8 mouse cellular contexts compared by ENCODE assay signal in genomic region chr11:52253674-52254375, GRCm38 (mm10). TPM values are rescaled to one million over a fixed set of nuclear protein-coding genes. Genes with fewer than 3 reads are reported as not detected.
DNase-seq lines count a peak whose midpoint lies in the region; ATAC-seq lines count a peak whose summit lies in the region.

No protein-coding gene starts in this region.

- no peaks in the 10 kb centered on the region for H3K9me3 ChIP-seq in heart, embryonic 11.5 days (replicated peaks; ENCODE audit: control insufficient read depth, low read length)
- H3K9me3 ChIP-seq in forebrain, embryonic 12.5 days, result no peaks in the 10 kb centered on the region
- no peaks in the 10 kb centered on the region for H3K9me3 ChIP-seq in hindbrain, embryonic 15.5 days

- no peaks in the 10 kb centered on the region for H3K27me3 ChIP-seq in heart, embryonic 11.5 days (ENCODE audit: control insufficient read depth, insufficient read depth, low read length)
- no peaks in the 10 kb centered on the region for H3K27me3 ChIP-seq in forebrain, embryonic 12.5 days
- no peaks in the 10 kb centered on the region for H3K27me3 ChIP-seq in hindbrain, embryonic 15.5 days

- DNase-seq in heart, adult 11 months, result peak; percentile 96
- DNase-seq in c-Kit-positive CD71-positive TER-119-negative erythroid progenitor cells, embryonic 14.5 days (ENCODE audit: low read depth), result peak; percentile 25
- peak; percentile 53 to 55 for DNase-seq in left cerebral cortex, adult 18-20 months (ENCODE audit: low spot score in 2 of 2)
- DNase-seq in skeletal muscle tissue, adult 2 months (ENCODE audit: low read depth, low spot score), result peak; percentile 70

- no peak overlapping the region for H3K4me3 ChIP-seq in heart, embryonic 11.5 days (ENCODE audit: low read depth, low read length)
- H3K4me3 ChIP-seq in forebrain, embryonic 12.5 days (replicated peaks), result no peak overlapping the region
- no peak overlapping the region for H3K4me3 ChIP-seq in hindbrain, embryonic 15.5 days

- no peak overlapping the region for H3K9ac ChIP-seq in heart, embryonic 11.5 days (ENCODE audit: low read depth, low read length)
- no peak overlapping the region for H3K9ac ChIP-seq in forebrain, embryonic 12.5 days
- H3K9ac ChIP-seq in hindbrain, embryonic 15.5 days, result no peak overlapping the region

- peaks cover 13% of the 10 kb centered on the region; the same call in 1 of the 2 replicates for H3K36me3 ChIP-seq in heart, embryonic 11.5 days (ENCODE audit: control insufficient read depth, insufficient read depth, low read length)
- peaks cover 22% of the 10 kb centered on the region for H3K36me3 ChIP-seq in forebrain, embryonic 12.5 days (replicated peaks)
- H3K36me3 ChIP-seq in hindbrain, embryonic 15.5 days, result no peaks in the 10 kb centered on the region

- 0 out of 2 replicates have a peak, but pooled peaks cover 5% of the 10 kb centered on the region for H3K4me1 ChIP-seq in heart, embryonic 11.5 days (ENCODE audit: control insufficient read depth, insufficient read depth, low read length)
- no peaks in the 10 kb centered on the region for H3K4me1 ChIP-seq in forebrain, embryonic 12.5 days
- H3K4me1 ChIP-seq in hindbrain, embryonic 15.5 days (replicated peaks), result no peaks in the 10 kb centered on the region

- ATAC-seq in heart, embryonic 11.5 days (replicated peaks; ENCODE audit: insufficient number of reproducible peaks, low FRiP score, low TSS enrichment), result no peak
- peak; percentile 76 for ATAC-seq in forebrain, embryonic 12.5 days (ENCODE audit: low FRiP score)
- ATAC-seq in hindbrain, embryonic 15.5 days (ENCODE audit: low FRiP score, low read depth), result peak; percentile 76; the same call in 1 of the 2 replicates
- peak; percentile 56; the same call in 1 of the 2 replicates for ATAC-seq in megakaryocyte-erythroid progenitor cell, adult 5-6 weeks (replicated peaks; ENCODE audit: low FRiP score, low TSS enrichment, poor library complexity, severe bottlenecking)

- no peak overlapping the region for H3K4me2 ChIP-seq in heart, embryonic 11.5 days
- no peak overlapping the region for H3K4me2 ChIP-seq in forebrain, embryonic 12.5 days
- no peak overlapping the region for H3K4me2 ChIP-seq in hindbrain, embryonic 15.5 days

- H3K27ac ChIP-seq in heart, embryonic 11.5 days (ENCODE audit: low read depth, low read length), result no peak overlapping the region
- H3K27ac ChIP-seq in forebrain, embryonic 12.5 days, result no peak overlapping the region
- H3K27ac ChIP-seq in hindbrain, embryonic 15.5 days (replicated peaks), result no peak overlapping the region

- 66% methylated on average over 11 of the region's 11 CpGs for WGBS in heart, embryonic 11.5 days (ENCODE audit: insufficient replicate concordance)
- 68% methylated on average over 11 of the region's 11 CpGs for WGBS in forebrain, embryonic 12.5 days
- 68% methylated on average over 11 of the region's 11 CpGs for WGBS in hindbrain, embryonic 15.5 days

RNA-seq across cellular contexts. Expression of gene Skp1a, which starts 22.0 kb away (rescaled TPM):
- polyA plus RNA-seq in heart, embryonic 11.5 days (2014; fragmentation: Nextera tagmentation; extraction: Ambion mirVana), result 506 and 537 TPM in 2 replicates
- polyA plus RNA-seq in forebrain, embryonic 12.5 days (2016; fragmentation: Nextera tagmentation; extraction: Ambion mirVana), result 958 and 1,041 TPM in 2 replicates
- polyA plus RNA-seq in hindbrain, embryonic 15.5 days (2015; fragmentation: Nextera tagmentation; extraction: Ambion mirVana), result 975 and 989 TPM in 2 replicates
- 100 to 1,000 TPM; 477 to 492 TPM for total RNA-seq in left cerebral cortex, adult 18-20 months (2021)
- 186 and 213 TPM in 2 replicates for total RNA-seq in megakaryocyte-erythroid progenitor cell, adult 5-6 weeks (2014; fragmentation: Nextera tagmentation)
- 282 and 332 TPM in 2 replicates for total RNA-seq in megakaryocyte-erythroid progenitor cell, adult 5-6 weeks (2017)

RNA-seq across cellular contexts. Expression of gene Tcf7, which starts 29.0 kb away (rescaled TPM):
- 5.3 and 5.5 TPM in 2 replicates for polyA plus RNA-seq in heart, embryonic 11.5 days (2014; fragmentation: Nextera tagmentation; extraction: Ambion mirVana)
- 5.4 TPM in 2 replicates for polyA plus RNA-seq in forebrain, embryonic 12.5 days (2016; fragmentation: Nextera tagmentation; extraction: Ambion mirVana)
- polyA plus RNA-seq in hindbrain, embryonic 15.5 days (2015; fragmentation: Nextera tagmentation; extraction: Ambion mirVana), result 5.2 and 5.8 TPM in 2 replicates
- 1 to 10 TPM; 4.6 to 6.3 TPM for total RNA-seq in left cerebral cortex, adult 18-20 months (2021)
- total RNA-seq in megakaryocyte-erythroid progenitor cell, adult 5-6 weeks (2014; fragmentation: Nextera tagmentation), result 12.1 and 19.1 TPM in 2 replicates
- 3.6 and 10.0 TPM in 2 replicates for total RNA-seq in megakaryocyte-erythroid progenitor cell, adult 5-6 weeks (2017)

RNA-seq across cellular contexts. Expression of gene Olfr1371, which starts 40.0 kb away (rescaled TPM):
- not detected in 2 replicates for polyA plus RNA-seq in heart, embryonic 11.5 days (2014; fragmentation: Nextera tagmentation; extraction: Ambion mirVana)
- not detected in 2 replicates for polyA plus RNA-seq in forebrain, embryonic 12.5 days (2016; fragmentation: Nextera tagmentation; extraction: Ambion mirVana)
- not detected in 2 replicates for polyA plus RNA-seq in hindbrain, embryonic 15.5 days (2015; fragmentation: Nextera tagmentation; extraction: Ambion mirVana)
- total RNA-seq in left cerebral cortex, adult 18-20 months (2021), result not detected
- total RNA-seq in megakaryocyte-erythroid progenitor cell, adult 5-6 weeks (2014; fragmentation: Nextera tagmentation), result not detected in 2 replicates
- not detected in 2 replicates for total RNA-seq in megakaryocyte-erythroid progenitor cell, adult 5-6 weeks (2017)

Comparison
In these comparisons a context has a peak if more than half of its experiments do, and no peak if none do; other contexts are left out.
1. DNase-seq: peak in every context shown above with its lines; median percentile 96 in heart, adult 11 months; 70 in skeletal muscle tissue, adult 2 months; 54 in left cerebral cortex, adult 18-20 months; 25 in c-Kit-positive CD71-positive TER-119-negative erythroid progenitor cells, embryonic 14.5 days.